Mouse (Mus musculus) gastrocnemius, postnatal 14 days (tissue): ENCODE results near the gene Trappc4. TPM values are rescaled to one million over a fixed set of nuclear protein-coding genes. Genes with fewer than 3 reads are reported as not detected.
"Not testable (repeated sequence)": the region's sequence is repeated elsewhere in the genome, so short reads cannot be mapped to it uniquely, and the experiment has no call there.

Experiments used
- DNase-seq: peaks from one replicate; pipeline ENCODE4 v3.0.0; 2021; ENCODE audit warnings: mixed read lengths
- intact Hi-C: fragments of 180-260 bp; cut with DNase I; formaldehyde crosslinking; loops from one replicate; pipeline ENCODE4 v1.15.1; 2025; ENCODE audit warnings: low total_unique reads
- total RNA-seq, 2 experiments: library from RNA; stranded (reverse); gene quantifications; 2 replicates each; pipeline ENCODE4 v1.2.3; 2021

Trappc4 gene
- total RNA-seq, 2 experiments from 2014 or later: 17.5 to 19.9 TPM

GRCm38 (mm10) chr9:44411601-44412130 lies 4.3 kb upstream of the Trappc4 start:
- DNase-seq: no peak
- intact Hi-C loops: no loop called here

DNA sequence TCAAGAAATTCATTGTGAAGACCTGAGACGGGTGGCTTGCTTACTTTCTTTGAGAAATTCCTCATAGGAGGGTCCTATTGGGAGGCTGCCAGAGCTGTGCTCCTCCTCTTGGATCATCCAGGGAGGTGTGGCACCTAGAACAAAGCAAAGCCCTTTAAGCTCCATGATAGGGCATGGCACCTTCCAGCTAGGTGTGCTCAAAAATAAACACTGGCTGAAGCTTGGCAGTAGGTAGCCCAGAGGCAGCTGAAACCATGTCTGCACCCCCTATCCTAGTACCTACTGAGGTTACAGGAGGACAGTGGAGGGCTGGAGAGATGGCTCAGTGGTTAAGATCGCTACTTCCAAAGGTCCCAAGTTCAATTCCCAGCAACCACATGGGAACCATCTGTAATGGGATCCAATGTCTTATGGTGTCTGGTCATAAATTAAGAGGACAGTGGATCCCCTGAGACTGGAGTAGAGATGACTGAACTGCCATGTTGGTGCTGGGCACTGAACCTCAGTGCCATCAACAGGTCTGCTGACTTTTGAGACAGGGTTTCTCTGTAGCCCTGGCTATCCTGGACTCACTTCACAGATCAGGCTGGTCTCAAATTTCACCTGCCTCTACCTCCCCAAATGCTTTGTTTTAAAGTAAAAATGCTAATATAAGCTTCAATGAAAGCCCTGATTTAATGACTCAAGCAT lies 3.4 kb upstream of the Trappc4 start:
- no peak for DNase-seq
- intact Hi-C loops: no loop called here

GRCm38 (mm10) chr9:44408693-44409092 lies 1.3 kb upstream of the Trappc4 start:
- intact Hi-C loops, DNase-seq: not testable (repeated sequence)

DNA sequence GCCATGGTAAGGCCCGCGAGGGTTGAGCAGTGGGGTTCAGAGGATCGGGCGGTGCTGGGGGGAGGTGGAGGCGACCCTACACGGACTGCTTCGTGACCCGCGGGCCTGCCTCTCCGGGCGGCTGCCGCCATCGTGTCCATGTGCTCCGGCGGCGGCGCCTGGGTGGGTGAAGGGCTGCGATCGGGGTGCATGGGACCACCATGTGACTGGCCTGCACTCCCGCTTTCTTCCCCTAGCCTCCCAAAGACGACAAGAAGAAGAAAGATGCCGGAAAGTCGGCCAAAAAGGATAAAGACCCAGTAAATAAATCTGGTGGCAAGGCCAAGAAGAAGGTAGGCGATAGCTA lies 325 bp upstream of the Trappc4 start:
- intact Hi-C loops: no loop called here
- DNase-seq: no peak

DNA sequence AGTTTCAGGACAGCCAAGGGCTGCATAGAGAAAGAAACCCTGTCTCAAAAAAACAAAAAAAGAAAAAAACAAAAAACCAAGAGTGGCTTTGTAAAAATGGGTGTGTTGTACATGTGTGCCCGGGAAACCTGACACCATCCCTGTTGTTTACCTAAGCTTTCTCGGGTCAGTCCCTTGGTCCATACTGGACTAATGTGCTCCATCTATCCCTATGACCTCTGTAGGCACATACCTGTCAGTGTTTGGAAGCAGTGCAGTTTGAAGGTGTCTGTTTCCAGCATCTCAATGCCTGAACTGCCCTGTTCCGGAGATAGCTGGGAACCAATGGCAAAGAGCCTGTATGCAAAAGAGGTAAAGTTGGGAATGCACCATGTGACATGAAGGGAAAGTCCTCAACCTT lies 2.4 kb downstream of the Trappc4 start:
- intact Hi-C loops: no loop called here
- no peak for DNase-seq

DNA sequence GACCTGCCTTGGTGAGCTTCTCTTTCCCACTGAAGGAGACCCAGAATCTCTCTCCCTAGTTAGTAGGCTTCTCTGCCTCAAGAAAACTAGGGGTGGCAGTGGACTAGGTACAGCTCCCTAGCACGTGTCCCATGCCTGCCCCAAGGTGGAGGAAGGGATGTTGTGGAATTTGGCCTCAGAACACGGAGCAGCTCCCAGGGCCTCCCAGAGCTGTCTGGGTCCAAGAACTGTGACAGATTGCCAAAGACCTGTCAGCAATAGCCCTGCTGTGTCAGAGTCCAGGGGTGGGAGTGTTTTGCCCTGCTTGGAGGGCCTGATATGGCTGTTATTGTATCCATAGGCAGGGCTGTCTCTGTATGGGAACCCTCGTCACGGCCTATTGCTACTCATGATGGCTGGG lies 6.3 kb downstream of the Trappc4 start:
- intact Hi-C loops: no loop called here

GRCm38 (mm10) chr9:44399795-44400114 lies 7.6 kb downstream of the Trappc4 start:
- intact Hi-C loops: no loop called here
- DNase-seq: no peak

More for the DNA sequence above, 6.3 kb downstream of the Trappc4 start:
- DNase-seq: no peak

DNA sequence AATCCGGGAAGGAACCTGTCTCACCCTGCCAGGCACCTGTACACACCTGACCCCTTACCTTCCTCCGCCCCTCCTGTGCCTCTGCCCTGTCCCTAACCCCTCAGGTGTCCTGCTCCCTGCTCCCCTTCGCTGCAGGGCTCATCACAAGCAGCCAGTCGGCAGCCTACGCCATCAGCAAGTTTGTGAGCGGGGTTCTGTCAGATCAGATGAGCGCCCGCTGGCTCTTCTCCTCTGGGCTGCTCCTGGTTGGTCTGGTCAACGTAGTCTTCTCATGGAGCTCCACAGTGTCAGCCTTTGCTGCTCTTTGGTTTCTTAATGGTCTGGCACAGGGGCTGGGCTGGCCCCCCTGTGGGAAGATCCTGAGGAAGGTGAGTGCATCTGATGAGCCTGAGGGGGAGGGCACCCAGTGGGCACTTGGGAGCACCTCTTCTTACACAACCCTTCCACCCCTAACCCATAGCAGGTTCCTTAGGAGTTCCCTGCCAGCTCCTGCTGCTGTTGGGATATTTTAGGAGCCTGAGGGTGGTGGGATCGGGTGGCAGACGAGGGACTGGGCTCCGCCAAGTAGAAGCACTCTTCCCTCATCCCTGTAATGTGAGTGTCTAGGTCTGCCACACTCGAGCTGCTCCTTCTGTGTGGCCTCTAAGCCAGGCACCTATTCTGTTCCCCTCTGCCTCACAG lies 8.1 kb downstream of the Trappc4 start:
- DNase-seq: peak; percentile 48
- intact Hi-C loops: no loop called here

DNA sequence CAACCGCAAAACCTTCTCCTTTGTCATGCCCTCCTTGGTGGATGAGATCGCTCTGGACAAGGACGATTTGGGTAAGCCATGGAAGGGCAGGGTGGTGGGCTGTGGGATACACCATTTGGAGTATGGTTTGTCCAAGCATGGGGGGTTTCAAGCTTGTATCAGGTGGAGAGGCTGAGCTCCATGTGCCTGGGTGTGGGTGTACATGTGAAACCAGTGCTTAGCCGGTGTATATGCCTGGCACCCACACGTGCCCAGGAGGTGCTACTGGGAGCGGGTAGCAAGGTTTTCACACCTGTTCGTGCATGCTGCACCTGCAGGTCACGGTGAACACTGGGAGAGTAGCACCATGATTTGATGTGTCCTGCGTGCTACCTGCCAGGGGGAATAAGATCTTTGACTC lies 8.8 kb downstream of the Trappc4 start:
- no peak for DNase-seq
- intact Hi-C loops: no loop called here

- intact Hi-C loops: no loop called here
- DNase-seq: no peak
These were observed 9.3 kb downstream of the Trappc4 start for GRCm38 (mm10) chr9:44398087-44398486.

GRCm38 (mm10) chr9:44396684-44397411 lies 10.6 kb downstream of the Trappc4 start, which contains the start of gene Slc37a4:
Gene Slc37a4 (plus strand): TSS chr9:44396852.
- peak; percentile 94 for DNase-seq
- intact Hi-C loops: no loop called here

DNA sequence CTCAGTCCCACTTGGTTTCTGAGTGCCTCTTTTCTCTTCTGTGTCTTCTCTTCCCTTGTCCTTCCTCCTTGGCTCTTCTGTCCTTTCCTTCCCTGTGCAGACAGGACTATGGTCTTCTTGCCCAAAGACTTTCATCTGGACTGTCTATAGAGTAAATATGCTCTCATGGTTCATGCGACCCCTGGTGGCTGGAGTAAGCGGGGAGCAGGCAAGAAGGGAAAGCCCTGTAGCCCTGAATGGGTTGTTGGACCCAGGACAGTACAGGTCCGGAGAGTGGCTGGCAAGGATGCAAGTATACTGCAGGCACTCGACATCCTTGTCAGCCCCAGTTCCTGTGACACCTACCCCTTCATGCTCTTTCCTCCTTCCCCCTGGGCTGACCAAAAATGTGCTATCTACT lies 15.9 kb downstream of the Trappc4 start:
- peak; percentile 76 for DNase-seq
- intact Hi-C loops: loop anchor here (5.0 kb wide), 1 partner anchor 139 kb away; the partner anchor contains the start of gene Pdzd3

DNA sequence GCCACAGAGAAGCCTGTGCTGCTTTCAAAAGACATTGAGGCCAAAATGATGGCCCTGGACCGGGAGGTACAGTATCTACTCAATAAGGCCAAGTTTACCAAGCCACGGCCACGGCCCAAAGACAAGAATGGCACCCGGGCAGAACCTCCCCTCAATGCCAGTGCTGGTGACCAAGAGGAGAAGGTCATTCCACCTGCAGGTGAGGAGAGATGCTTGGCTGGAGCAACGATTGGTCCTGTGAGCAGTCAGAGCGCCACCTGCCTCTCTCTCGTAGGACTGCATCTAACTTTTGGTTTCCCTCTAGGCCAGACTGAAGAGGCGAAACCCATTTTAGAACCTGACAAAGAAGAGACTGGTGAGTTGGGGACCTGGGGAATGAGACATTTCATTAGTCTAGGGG lies 18.1 kb downstream of the Trappc4 start:
- DNase-seq: no peak
- intact Hi-C loops: no loop called here

DNA sequence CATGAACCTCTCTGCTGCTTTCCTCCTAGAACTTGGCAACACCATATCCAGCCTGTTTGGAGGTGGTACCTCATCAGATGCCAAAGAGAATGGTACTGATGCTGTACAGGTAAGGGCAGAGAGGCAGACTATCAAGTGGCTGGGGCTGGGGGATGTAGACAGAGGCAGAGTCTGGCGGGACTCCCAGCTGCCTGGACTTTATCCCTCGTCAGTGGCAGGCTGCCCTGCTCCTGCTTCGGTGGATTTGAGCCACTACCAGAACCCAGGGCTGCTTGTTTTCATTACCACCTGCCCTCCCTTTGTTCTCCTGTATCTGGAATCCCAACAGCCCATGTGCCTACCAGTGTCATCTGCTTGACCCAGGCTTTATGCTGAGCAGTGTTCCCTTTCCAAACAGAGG lies 20.2 kb downstream of the Trappc4 start:
- intact Hi-C loops: no loop called here
- DNase-seq: no peak

DNA sequence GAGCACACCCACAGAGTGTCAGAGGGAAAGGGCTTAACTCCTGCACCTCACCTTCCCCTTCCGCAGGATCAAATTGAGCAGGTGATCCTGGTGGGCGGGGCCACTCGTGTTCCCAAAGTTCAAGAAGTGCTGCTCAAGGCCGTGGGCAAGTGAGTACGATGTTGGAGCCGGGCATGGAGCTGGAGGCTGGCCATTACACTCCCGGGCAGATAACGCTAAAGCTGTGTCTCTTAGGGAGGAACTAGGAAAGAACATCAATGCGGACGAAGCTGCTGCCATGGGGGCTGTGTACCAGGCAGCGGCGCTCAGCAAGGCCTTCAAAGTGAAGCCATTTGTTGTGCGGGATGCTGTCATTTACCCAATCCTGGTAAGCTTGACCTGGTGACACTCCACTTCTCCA lies 22.8 kb downstream of the Trappc4 start:
- DNase-seq: no peak
- intact Hi-C loops: no loop called here

DNA sequence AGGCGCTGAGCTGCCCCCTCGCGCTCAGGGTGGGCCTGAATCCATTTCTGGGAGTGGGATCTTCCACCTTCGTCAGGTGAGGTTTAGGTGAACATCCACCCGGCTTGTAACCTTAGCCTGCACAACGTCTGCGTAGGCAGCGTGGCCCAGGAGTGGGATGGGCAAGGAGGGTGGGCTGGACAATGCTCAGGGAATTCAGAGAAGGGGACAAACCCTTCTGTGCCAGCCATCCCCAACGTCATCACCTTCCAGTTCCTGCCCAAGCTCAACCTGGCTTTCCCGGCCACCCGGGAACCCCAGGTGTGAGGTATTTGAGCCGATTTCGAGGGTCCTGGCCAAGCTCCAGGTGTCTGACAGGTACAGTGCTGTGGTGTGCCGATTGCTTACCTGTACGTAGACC lies 27.5 kb downstream of the Trappc4 start:
- DNase-seq: no peak
- intact Hi-C loops: no loop called here

- intact Hi-C loops: no loop called here
- DNase-seq: peak; percentile 99
These were observed 28.2 kb downstream of the Trappc4 start, which contains the start of gene Hyou1 for GRCm38 (mm10) chr9:44379054-44379834. Gene Hyou1 (plus strand): TSS chr9:44379490.

- DNase-seq: no peak
- intact Hi-C loops: no loop called here
These were observed 29.2 kb downstream of the Trappc4 start for GRCm38 (mm10) chr9:44378153-44378730.

DNA sequence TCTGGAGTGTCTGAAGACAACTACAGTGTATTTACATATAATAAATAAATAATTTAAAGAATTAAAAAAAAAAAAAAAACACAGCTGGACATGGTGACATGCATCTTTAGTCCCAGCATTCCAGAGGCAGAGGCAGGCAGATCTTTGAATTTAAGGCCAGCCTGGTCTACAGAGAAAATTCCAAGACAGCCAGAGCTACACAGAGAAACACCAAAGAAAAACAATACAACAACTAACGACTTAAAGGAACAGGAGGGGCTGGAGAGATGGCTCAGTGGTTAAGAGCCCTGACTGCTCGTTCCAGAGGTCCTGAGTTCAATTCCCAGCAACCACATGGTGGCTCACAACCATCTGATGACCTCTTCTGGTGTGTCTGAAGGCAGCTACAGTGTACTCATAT lies 30.1 kb downstream of the Trappc4 start:
- DNase-seq, intact Hi-C loops: not testable (repeated sequence)
